Mouse (Mus musculus) forebrain, embryonic 11.5 days (tissue): ENCODE data around the gene Gm20388. TPM values are rescaled to one million over a fixed set of nuclear protein-coding genes. Genes with fewer than 3 reads are reported as not detected.
"Not testable (repeated sequence)": the region's sequence is repeated elsewhere in the genome, so short reads cannot be mapped to it uniquely, and the experiment has no call there.

Experiments
- ATAC-seq: fragments of 200-750 bp; cut with Nextera tagmentation; replicated peaks from 2 replicates; pipeline ENCODE4 v1.8.0; 2017; ENCODE audit warnings: moderate TSS enrichment; ENCODE audit not compliant: low FRiP score
- DNase-seq: peaks from one replicate; pipeline ENCODE4 v3.0.0-alpha.2; 2017; ENCODE audit warnings: low spot score
- H3K27ac ChIP-seq: fragments of 300-500 bp; sonication (generic); 2 replicates; pipeline ENCODE4 v1.5.1; 2014; ENCODE audit warnings: low read depth, low read length
- H3K27me3 ChIP-seq: fragments of 300-500 bp; sonication (generic); 2 replicates; pipeline ENCODE4 v1.6.1; 2014; ENCODE audit warnings: mild to moderate bottlenecking, low read length, mixed read lengths; ENCODE audit not compliant: control insufficient read depth, insufficient read depth
- H3K36me3 ChIP-seq: fragments of 300-500 bp; sonication (generic); 2 replicates; pipeline ENCODE4 v1.6.1; 2014; ENCODE audit warnings: mild to moderate bottlenecking, low read length, moderate library complexity, mixed read lengths; ENCODE audit not compliant: control insufficient read depth, insufficient read depth
- H3K4me1 ChIP-seq: fragments of 300-500 bp; sonication (generic); replicated peaks from 2 replicates; pipeline ENCODE4 v1.6.1; 2014; ENCODE audit warnings: low read length, mixed read lengths; ENCODE audit not compliant: control insufficient read depth, insufficient read depth
- H3K4me2 ChIP-seq: fragments of 300-500 bp; sonication (generic); 2 replicates; pipeline ENCODE4 v1.6.1; 2014; ENCODE audit warnings: low read depth, mild to moderate bottlenecking, low read length, moderate library complexity, mixed read lengths; ENCODE audit not compliant: severe bottlenecking
- H3K4me3 ChIP-seq: fragments of 300-500 bp; sonication (generic); 2 replicates; pipeline ENCODE4 v1.5.1; 2014; ENCODE audit warnings: low read depth, low read length
- H3K9ac ChIP-seq: fragments of 300-500 bp; sonication (generic); 2 replicates; pipeline ENCODE4 v1.6.1; 2014; ENCODE audit warnings: low read length
- H3K9me3 ChIP-seq: fragments of 300-500 bp; sonication (generic); 2 replicates; pipeline ENCODE4 v1.6.1; 2016; ENCODE audit warnings: low read length, mixed read lengths; ENCODE audit not compliant: control insufficient read depth
- WGBS: fragments of 180-500 bp; shearing (Covaris S2); extraction: QIAGEN DNeasy Blood & Tissue Kit; methylation state at CpG from one replicate; pipeline ENCODE4 v1.1.7; 2014; 5-methylcytosine and 5-hydroxymethylcytosine counted together
- polyA plus RNA-seq: library from polyadenylated mRNA; unstranded; fragments of >200 nt; fragmentation: Nextera tagmentation; extraction: Ambion mirVana; gene quantifications from 2 replicates; pipeline ENCODE4 v1.2.1, GENCODE M21; 2014

Gm20388 gene
- polyA plus RNA-seq, 1 experiment from 2014 or later, result not detected

DNA sequence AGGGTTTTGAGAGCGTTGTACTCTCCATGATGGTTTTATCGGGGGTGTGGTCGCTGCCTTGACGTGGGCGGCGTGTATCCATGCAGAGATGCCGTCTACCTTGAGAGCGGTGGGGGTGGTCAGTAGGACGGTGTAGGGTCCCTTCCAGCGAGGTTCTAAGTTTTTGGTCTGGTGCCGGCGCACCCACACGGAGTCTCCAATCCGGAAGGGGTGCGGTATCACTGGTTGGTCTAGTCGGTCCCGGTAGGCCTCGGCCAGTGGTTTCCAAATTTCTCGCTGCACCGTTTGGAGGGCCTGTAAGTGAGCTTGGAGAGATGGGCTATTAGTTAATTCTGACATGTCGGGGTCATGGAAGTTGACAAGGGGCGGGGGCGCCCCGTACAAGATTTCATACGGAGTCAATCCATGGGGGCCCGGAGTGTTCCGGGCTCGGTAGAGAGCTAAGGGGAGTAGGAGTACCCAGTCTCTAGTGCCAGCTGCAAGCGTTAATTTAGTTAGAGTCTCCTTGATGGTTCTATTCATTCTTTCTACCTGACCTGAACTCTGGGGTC lies 3517.8 kb downstream of the Gm20388 start:
- H3K9me3 ChIP-seq, result peaks cover 38% of the 10 kb centered on the region
- H3K27ac ChIP-seq, result no peak overlapping the region
- no peak overlapping the region for H3K4me2 ChIP-seq
- ATAC-seq, result no peak
- no peaks in the 10 kb centered on the region for H3K27me3 ChIP-seq
- WGBS, result 96% methylated on average over 28 of the region's 29 CpGs
- H3K4me1 ChIP-seq, result no peaks in the 10 kb centered on the region
- H3K9ac ChIP-seq, result no peak overlapping the region
- H3K4me3 ChIP-seq, result no peak overlapping the region
- no peak for DNase-seq
- H3K36me3 ChIP-seq, result no peaks in the 10 kb centered on the region

DNA sequence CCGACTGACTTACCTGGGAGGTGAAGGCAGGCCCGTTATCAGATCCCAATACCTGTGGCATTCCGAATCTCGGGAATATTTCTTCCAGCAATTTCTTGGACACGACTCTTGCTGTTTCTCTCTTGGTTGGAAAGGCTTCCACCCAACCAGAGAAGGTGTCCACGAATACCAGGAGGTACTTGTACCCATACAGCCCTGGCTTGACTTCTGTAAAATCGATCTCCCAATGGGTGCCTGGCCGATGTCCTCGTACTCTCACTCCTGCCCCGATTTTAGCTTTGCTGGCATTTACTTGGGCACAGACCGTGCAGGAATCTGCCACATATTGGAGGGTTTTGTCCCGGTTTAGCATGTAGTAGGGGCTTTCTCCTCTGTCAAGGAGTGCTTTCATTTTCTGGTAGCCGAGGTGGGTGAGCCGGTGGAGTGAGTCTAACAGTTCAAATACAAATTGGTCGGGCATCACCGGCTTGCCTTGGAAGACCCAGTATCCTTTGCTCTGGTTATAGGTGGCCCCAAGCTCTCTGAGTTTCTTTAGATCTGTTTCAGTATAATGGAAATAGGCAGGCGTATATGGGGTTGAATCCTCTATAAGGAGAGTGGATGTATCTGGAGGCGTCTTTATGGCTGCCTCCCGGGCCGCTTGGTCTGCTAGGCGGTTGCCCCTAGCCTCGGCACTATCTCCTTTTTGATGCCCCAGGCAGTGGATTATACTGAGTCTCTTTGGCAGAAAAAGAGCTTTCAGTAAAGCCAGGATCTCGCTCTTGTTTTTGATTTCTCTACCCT lies 3518.5 kb downstream of the Gm20388 start:
- ATAC-seq (no peak), DNase-seq (no peak)
- no peaks in the 10 kb centered on the region for H3K4me1 ChIP-seq
- no peaks in the 10 kb centered on the region for H3K27me3 ChIP-seq
- no peaks in the 10 kb centered on the region for H3K36me3 ChIP-seq
- no peak overlapping the region for H3K27ac ChIP-seq
- no peak overlapping the region for H3K4me3 ChIP-seq
- peaks cover 38% of the 10 kb centered on the region for H3K9me3 ChIP-seq
- H3K4me2 ChIP-seq, result no peak overlapping the region
- H3K9ac ChIP-seq, result no peak overlapping the region
- 95% methylated on average over 23 of the region's 23 CpGs for WGBS

DNA sequence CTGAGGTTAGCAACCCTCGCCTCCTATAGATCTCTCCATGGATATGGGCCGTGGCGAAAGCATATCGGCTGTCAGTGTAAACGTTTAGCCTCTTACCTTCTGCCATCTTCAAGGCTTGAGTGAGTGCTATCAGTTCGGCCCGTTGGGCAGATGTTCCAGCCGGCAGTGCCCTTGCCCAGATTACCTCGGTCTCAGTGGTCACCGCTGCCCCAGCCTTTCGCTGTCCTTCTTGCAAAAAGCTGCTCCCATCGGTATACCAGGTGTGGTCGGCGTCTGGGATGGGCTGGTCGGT lies 3519.0 kb downstream of the Gm20388 start:
- H3K4me2 ChIP-seq, H3K36me3 ChIP-seq, ATAC-seq, DNase-seq, H3K4me1 ChIP-seq, H3K4me3 ChIP-seq, H3K27ac ChIP-seq, H3K9ac ChIP-seq, H3K27me3 ChIP-seq: not testable (repeated sequence)
- 94% methylated on average over 15 of the region's 15 CpGs for WGBS
- peaks cover 38% of the 10 kb centered on the region for H3K9me3 ChIP-seq

GRCm38 (mm10) chr8:123430936-123431335 lies 3520.3 kb downstream of the Gm20388 start:
- not testable (repeated sequence) for H3K27me3 ChIP-seq, H3K4me1 ChIP-seq, DNase-seq, H3K36me3 ChIP-seq, H3K4me3 ChIP-seq, H3K27ac ChIP-seq, ATAC-seq, H3K4me2 ChIP-seq, H3K9ac ChIP-seq
- WGBS, result 86% methylated on average over 8 of the region's 8 CpGs
- H3K9me3 ChIP-seq, result peaks cover 38% of the 10 kb centered on the region

GRCm38 (mm10) chr8:123431616-123432365 lies 3521.2 kb downstream of the Gm20388 start:
- ATAC-seq, result no peak
- peaks cover 36% of the 10 kb centered on the region for H3K9me3 ChIP-seq
- WGBS, result 93% methylated on average over 25 of the region's 25 CpGs

DNA sequence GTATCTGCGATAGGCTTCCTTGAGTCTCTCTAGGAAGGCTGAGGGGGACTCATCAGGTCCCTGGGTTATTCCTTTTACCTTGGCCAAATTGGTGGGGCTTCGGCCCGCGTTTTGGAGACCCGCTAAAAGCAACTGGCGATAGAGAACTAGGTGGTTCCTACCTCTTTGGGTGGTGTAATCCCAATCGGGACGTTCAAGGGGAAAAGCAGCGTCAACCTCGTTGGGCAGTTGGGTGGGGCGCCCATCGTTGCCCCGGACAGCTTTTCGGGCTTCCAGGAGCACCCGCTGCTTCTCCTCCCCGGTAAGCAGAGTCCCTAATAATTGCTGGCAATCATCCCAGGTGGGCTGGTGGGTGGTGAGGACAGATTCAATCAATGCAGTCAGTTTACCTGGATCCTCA lies 3521.7 kb downstream of the Gm20388 start:
- WGBS, result 92% methylated on average over 16 of the region's 16 CpGs
- Histone ChIP-seq H3K27me3 (no peaks in the 10 kb centered on the region), H3K4me2 (no peak overlapping the region), H3K9ac (no peak overlapping the region), H3K36me3 (no peaks in the 10 kb centered on the region), H3K27ac (no peak overlapping the region), H3K9me3 (peaks cover 35% of the 10 kb centered on the region), H3K4me3 (no peak overlapping the region), H3K4me1 (no peaks in the 10 kb centered on the region)
- no peak for DNase-seq
- ATAC-seq, result no peak

More at GRCm38 (mm10) chr8:123431616-123432365, 3521.2 kb downstream of the Gm20388 start:
- Histone ChIP-seq H3K27ac (no peak overlapping the region), H3K9ac (no peak overlapping the region), H3K4me3 (no peak overlapping the region), H3K4me2 (no peak overlapping the region), H3K4me1 (no peaks in the 10 kb centered on the region), H3K27me3 (no peaks in the 10 kb centered on the region), H3K36me3 (no peaks in the 10 kb centered on the region)
- DNase-seq, result no peak

DNA sequence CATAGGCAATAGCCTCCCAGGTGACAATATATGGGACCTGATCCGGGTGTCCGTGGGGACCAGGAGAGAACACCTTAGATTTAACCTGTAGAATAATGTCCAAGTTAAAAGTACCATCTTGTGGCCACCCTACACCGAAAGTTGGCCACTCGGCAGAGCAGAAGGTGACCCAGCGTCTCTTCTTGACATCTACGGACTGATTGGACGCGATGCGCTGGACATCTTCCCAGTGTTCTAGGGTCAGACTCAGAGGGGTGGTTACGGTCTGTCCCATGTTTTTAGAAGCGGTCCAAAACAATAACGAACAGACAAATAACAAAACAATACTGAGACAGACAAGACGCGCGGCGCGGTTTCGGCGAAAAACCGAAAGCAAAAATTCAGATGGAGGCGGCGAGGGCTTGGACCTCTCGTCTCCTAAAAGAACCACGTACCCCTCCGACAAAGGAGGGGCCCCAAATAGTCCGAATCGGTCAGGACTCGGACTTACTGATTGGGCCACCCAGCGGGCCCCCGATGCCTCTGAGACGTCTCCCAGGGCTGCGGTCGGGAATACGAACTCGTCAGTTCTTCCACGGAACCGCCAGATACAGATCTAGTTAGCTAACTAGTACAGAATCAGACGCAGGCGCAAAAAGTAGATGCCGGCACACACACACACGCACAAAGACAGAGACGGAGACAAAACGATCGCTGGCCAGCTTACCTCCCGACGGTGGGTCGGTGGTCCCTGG lies 3522.8 kb downstream of the Gm20388 start:
- H3K27ac ChIP-seq, result not testable (repeated sequence)
- WGBS, result 98% methylated on average over 44 of the region's 47 CpGs

GRCm38 (mm10) chr8:123441788-123442187 lies 3531.1 kb downstream of the Gm20388 start:
- no peak for ATAC-seq
- 97% methylated on average over 2 of the region's 2 CpGs for WGBS
- H3K9me3 ChIP-seq, result no peaks in the 10 kb centered on the region

More for the DNA sequence above, 3522.8 kb downstream of the Gm20388 start:
- H3K36me3 ChIP-seq, ATAC-seq, H3K4me3 ChIP-seq, DNase-seq, H3K27me3 ChIP-seq, H3K4me2 ChIP-seq, H3K9ac ChIP-seq, H3K4me1 ChIP-seq: not testable (repeated sequence)
- peaks cover 25% of the 10 kb centered on the region for H3K9me3 ChIP-seq

More at GRCm38 (mm10) chr8:123441788-123442187, 3531.1 kb downstream of the Gm20388 start:
- no peaks in the 10 kb centered on the region for H3K27me3 ChIP-seq
- no peaks in the 10 kb centered on the region for H3K36me3 ChIP-seq
- peaks cover 8% of the 10 kb centered on the region; the same call in 1 of the 2 replicates for H3K4me1 ChIP-seq
- no peak overlapping the region for H3K4me2 ChIP-seq
- H3K9ac ChIP-seq, result no peak overlapping the region
- DNase-seq, result no peak
- H3K27ac ChIP-seq, result no peak overlapping the region
- no peak overlapping the region for H3K4me3 ChIP-seq
